Mouse (Mus musculus): ENCODE results near the gene Sgf29.

- TF ChIP-seq EP300 (IDR thresholded peaks at IDR 0.05; ENCODE audit: insufficient read depth, low read depth, low read length) (no peak), CTCF (IDR thresholded peaks at IDR 0.05) (peak; percentile 67)
Observed at GRCm38 (mm10) chr7:126665269-126665668, 16.2 kb downstream of the Sgf29 start.
